Mouse (Mus musculus): ENCODE measurements around the gene Deaf1. TPM values are rescaled to one million over a fixed set of nuclear protein-coding genes. Genes with fewer than 3 reads are reported as not detected.

Gene Deaf1
- polyA plus RNA-seq, 1 experiment from 2014 or later, result 61.3 TPM

GRCm38 (mm10) chr7:141363106-141363751, 35.7 kb upstream of the Deaf1 start:
- no peaks in the 10 kb centered on the region for H3K4me1 ChIP-seq (ENCODE audit: control insufficient read depth, insufficient read depth, low read length)
- H3K9me3 ChIP-seq (replicated peaks; ENCODE audit: control insufficient read depth, low read length), result no peaks in the 10 kb centered on the region
- no peaks in the 10 kb centered on the region for H3K27me3 ChIP-seq (ENCODE audit: control insufficient read depth, insufficient read depth, low read length)
- H3K9ac ChIP-seq (ENCODE audit: low read length), result no peak overlapping the region
- no peak overlapping the region for H3K4me3 ChIP-seq (replicated peaks; ENCODE audit: low read length)
- H3K36me3 ChIP-seq (ENCODE audit: control insufficient read depth, insufficient read depth, low read length), result no peaks in the 10 kb centered on the region
- no peak overlapping the region for H3K4me2 ChIP-seq (ENCODE audit: low read depth, low read length)
- no peak overlapping the region for H3K27ac ChIP-seq (ENCODE audit: low read length)
- ATAC-seq (ENCODE audit: insufficient read depth, low FRiP score), result peak; percentile 61; the same call in 1 of the 2 replicates
- WGBS, result 54% methylated on average over 4 of the region's 4 CpGs

DNA sequence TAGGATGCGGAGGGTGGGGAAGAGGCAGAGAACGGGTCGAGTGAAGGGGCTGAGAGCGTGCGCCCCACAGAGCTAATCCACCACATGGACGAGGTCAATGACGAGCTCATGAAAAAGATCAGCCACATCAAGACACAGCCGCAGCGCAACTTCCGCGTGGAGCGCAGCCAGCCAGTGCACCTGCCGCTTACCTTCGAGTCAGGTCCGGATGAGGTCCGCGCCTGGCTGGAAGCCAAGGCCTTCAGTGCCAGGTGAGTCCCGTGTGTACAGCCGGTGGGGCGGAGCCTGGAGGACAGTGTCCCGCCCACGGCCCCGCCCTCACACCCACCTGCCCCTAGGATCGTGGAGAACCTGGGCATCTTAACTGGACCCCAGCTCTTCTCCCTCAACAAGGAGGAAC, 34.0 kb upstream of the Deaf1 start:
- Histone ChIP-seq H3K4me3 (replicated peaks; ENCODE audit: low read length) (no peak overlapping the region), H3K27me3 (ENCODE audit: control insufficient read depth, insufficient read depth, low read length) (no peaks in the 10 kb centered on the region), H3K27ac (ENCODE audit: low read length) (no peak overlapping the region; the same call in 1 of the 2 replicates), H3K9me3 (replicated peaks; ENCODE audit: control insufficient read depth, low read length) (no peaks in the 10 kb centered on the region), H3K36me3 (ENCODE audit: control insufficient read depth, insufficient read depth, low read length) (no peaks in the 10 kb centered on the region), H3K4me1 (ENCODE audit: control insufficient read depth, insufficient read depth, low read length) (no peaks in the 10 kb centered on the region), H3K9ac (ENCODE audit: low read length) (no peak overlapping the region), H3K4me2 (ENCODE audit: low read depth, low read length) (no peak overlapping the region)
- WGBS, result 16% methylated on average over 24 of the region's 24 CpGs
- peak; percentile 75 for ATAC-seq (ENCODE audit: insufficient read depth, low FRiP score)

GRCm38 (mm10) chr7:141356971-141357370, 29.5 kb upstream of the Deaf1 start:
- no peak overlapping the region for H3K27ac ChIP-seq (ENCODE audit: low read length)
- ATAC-seq (ENCODE audit: insufficient read depth, low FRiP score), result no peak
- no peak overlapping the region for H3K9ac ChIP-seq (ENCODE audit: low read length)
- H3K9me3 ChIP-seq (replicated peaks; ENCODE audit: control insufficient read depth, low read length), result no peaks in the 10 kb centered on the region
- no peaks in the 10 kb centered on the region for H3K27me3 ChIP-seq (ENCODE audit: control insufficient read depth, insufficient read depth, low read length)
- no peak overlapping the region for H3K4me3 ChIP-seq (replicated peaks; ENCODE audit: low read length)
- WGBS, result 70% methylated on average over 14 of the region's 14 CpGs
- H3K4me1 ChIP-seq (ENCODE audit: control insufficient read depth, insufficient read depth, low read length), result no peaks in the 10 kb centered on the region
- H3K4me2 ChIP-seq (ENCODE audit: low read depth, low read length), result no peak overlapping the region
- H3K36me3 ChIP-seq (ENCODE audit: control insufficient read depth, insufficient read depth, low read length), result no peaks in the 10 kb centered on the region

GRCm38 (mm10) chr7:141355626-141356326, 28.3 kb upstream of the Deaf1 start:
- 62% methylated on average over 12 of the region's 12 CpGs for WGBS
- ATAC-seq (ENCODE audit: insufficient read depth, low FRiP score), result no peak

GRCm38 (mm10) chr7:141355051-141355450, 27.6 kb upstream of the Deaf1 start:
- Histone ChIP-seq H3K27ac (ENCODE audit: low read length) (no peak overlapping the region), H3K9ac (ENCODE audit: low read length) (no peak overlapping the region), H3K9me3 (replicated peaks; ENCODE audit: control insufficient read depth, low read length) (no peaks in the 10 kb centered on the region), H3K4me3 (replicated peaks; ENCODE audit: low read length) (no peak overlapping the region), H3K36me3 (ENCODE audit: control insufficient read depth, insufficient read depth, low read length) (no peaks in the 10 kb centered on the region), H3K4me2 (ENCODE audit: low read depth, low read length) (no peak overlapping the region), H3K27me3 (ENCODE audit: control insufficient read depth, insufficient read depth, low read length) (no peaks in the 10 kb centered on the region), H3K4me1 (ENCODE audit: control insufficient read depth, insufficient read depth, low read length) (no peaks in the 10 kb centered on the region; the same call in 1 of the 2 replicates)
- 81% methylated on average over 8 of the region's 8 CpGs for WGBS
- no peak for ATAC-seq (ENCODE audit: insufficient read depth, low FRiP score)

More at GRCm38 (mm10) chr7:141355626-141356326, 28.3 kb upstream of the Deaf1 start:
- no peaks in the 10 kb centered on the region for H3K27me3 ChIP-seq (ENCODE audit: control insufficient read depth, insufficient read depth, low read length)
- H3K4me3 ChIP-seq (replicated peaks; ENCODE audit: low read length), result no peak overlapping the region
- no peak overlapping the region for H3K4me2 ChIP-seq (ENCODE audit: low read depth, low read length)
- H3K9ac ChIP-seq (ENCODE audit: low read length), result no peak overlapping the region
- no peaks in the 10 kb centered on the region for H3K36me3 ChIP-seq (ENCODE audit: control insufficient read depth, insufficient read depth, low read length)
- H3K4me1 ChIP-seq (ENCODE audit: control insufficient read depth, insufficient read depth, low read length), result no peaks in the 10 kb centered on the region; the same call in 1 of the 2 replicates
- no peaks in the 10 kb centered on the region for H3K9me3 ChIP-seq (replicated peaks; ENCODE audit: control insufficient read depth, low read length)
- no peak overlapping the region for H3K27ac ChIP-seq (ENCODE audit: low read length)

DNA sequence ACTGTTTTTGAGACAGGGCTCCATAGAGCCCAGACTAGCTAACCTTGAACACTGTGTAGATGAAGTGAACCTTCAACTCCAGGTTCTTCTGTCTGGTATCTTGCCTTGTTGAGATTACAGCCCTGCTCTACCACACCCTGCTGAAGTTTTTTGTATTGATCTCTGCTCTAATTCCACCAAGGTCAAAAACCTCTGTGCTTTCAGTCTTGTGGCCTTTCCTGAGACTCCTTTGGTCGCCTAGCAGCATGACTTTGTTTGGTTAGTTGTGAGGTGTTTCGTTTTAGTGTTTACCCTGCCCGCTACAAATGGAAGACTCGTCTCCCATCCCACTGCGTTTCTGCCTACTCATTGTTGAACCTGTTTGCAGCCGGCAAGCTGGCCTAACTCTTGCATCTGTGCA, 23.6 kb upstream of the Deaf1 start:
- Histone ChIP-seq H3K4me2 (ENCODE audit: low read depth, low read length) (no peak overlapping the region), H3K4me3 (replicated peaks; ENCODE audit: low read length) (no peak overlapping the region), H3K27me3 (ENCODE audit: control insufficient read depth, insufficient read depth, low read length) (no peaks in the 10 kb centered on the region), H3K9ac (ENCODE audit: low read length) (no peak overlapping the region), H3K36me3 (ENCODE audit: control insufficient read depth, insufficient read depth, low read length) (no peaks in the 10 kb centered on the region), H3K27ac (ENCODE audit: low read length) (peak overlapping the region; percentile 39; the same call in 1 of the 2 replicates), H3K9me3 (replicated peaks; ENCODE audit: control insufficient read depth, low read length) (no peaks in the 10 kb centered on the region), H3K4me1 (ENCODE audit: control insufficient read depth, insufficient read depth, low read length) (no peaks in the 10 kb centered on the region; the same call in 1 of the 2 replicates)
- 54% methylated on average over 6 of the region's 6 CpGs for WGBS
- ATAC-seq (ENCODE audit: insufficient read depth, low FRiP score), result peak; percentile 77

GRCm38 (mm10) chr7:141344787-141345186, 17.3 kb upstream of the Deaf1 start:
- Histone ChIP-seq H3K4me1 (ENCODE audit: control insufficient read depth, insufficient read depth, low read length) (peaks cover 9% of the 10 kb centered on the region; the same call in 1 of the 2 replicates), H3K9ac (ENCODE audit: low read length) (no peak overlapping the region), H3K27me3 (ENCODE audit: control insufficient read depth, insufficient read depth, low read length) (no peaks in the 10 kb centered on the region), H3K27ac (ENCODE audit: low read length) (no peak overlapping the region), H3K36me3 (ENCODE audit: control insufficient read depth, insufficient read depth, low read length) (no peaks in the 10 kb centered on the region), H3K9me3 (replicated peaks; ENCODE audit: control insufficient read depth, low read length) (no peaks in the 10 kb centered on the region), H3K4me3 (replicated peaks; ENCODE audit: low read length) (no peak overlapping the region), H3K4me2 (ENCODE audit: low read depth, low read length) (no peak overlapping the region)
- WGBS, result 88% methylated on average over 5 of the region's 5 CpGs
- ATAC-seq (ENCODE audit: insufficient read depth, low FRiP score), result no peak

- Histone ChIP-seq H3K9ac (ENCODE audit: low read length) (no peak overlapping the region), H3K36me3 (ENCODE audit: control insufficient read depth, insufficient read depth, low read length) (no peaks in the 10 kb centered on the region), H3K9me3 (replicated peaks; ENCODE audit: control insufficient read depth, low read length) (no peaks in the 10 kb centered on the region), H3K27me3 (ENCODE audit: control insufficient read depth, insufficient read depth, low read length) (no peaks in the 10 kb centered on the region), H3K27ac (ENCODE audit: low read length) (0 out of 2 replicates have a peak overlapping the region, but pooled peaks have one; percentile 4), H3K4me3 (replicated peaks; ENCODE audit: low read length) (no peak overlapping the region), H3K4me1 (ENCODE audit: control insufficient read depth, insufficient read depth, low read length) (peaks cover 12% of the 10 kb centered on the region), H3K4me2 (ENCODE audit: low read depth, low read length) (no peak overlapping the region)
- WGBS, result 56% methylated on average over 7 of the region's 7 CpGs
- no peak for ATAC-seq (ENCODE audit: insufficient read depth, low FRiP score)
Observed at GRCm38 (mm10) chr7:141343696-141344095, 16.2 kb upstream of the Deaf1 start.

- no peaks in the 10 kb centered on the region for H3K9me3 ChIP-seq (replicated peaks; ENCODE audit: control insufficient read depth, low read length)
- peaks cover 17% of the 10 kb centered on the region for H3K4me1 ChIP-seq (ENCODE audit: control insufficient read depth, insufficient read depth, low read length)
- ATAC-seq (ENCODE audit: insufficient read depth, low FRiP score), result no peak
- H3K27me3 ChIP-seq (ENCODE audit: control insufficient read depth, insufficient read depth, low read length), result no peaks in the 10 kb centered on the region
- no peaks in the 10 kb centered on the region for H3K36me3 ChIP-seq (ENCODE audit: control insufficient read depth, insufficient read depth, low read length)
- peak overlapping the region; percentile 4; the same call in 1 of the 2 replicates for H3K27ac ChIP-seq (ENCODE audit: low read length)
- H3K4me3 ChIP-seq (replicated peaks; ENCODE audit: low read length), result no peak overlapping the region
- no peak overlapping the region for H3K4me2 ChIP-seq (ENCODE audit: low read depth, low read length)
- WGBS, result 84% methylated on average over 2 of the region's 2 CpGs
- no peak overlapping the region for H3K9ac ChIP-seq (ENCODE audit: low read length)
Observed at GRCm38 (mm10) chr7:141343230-141343629, 15.7 kb upstream of the Deaf1 start.

All from stomach, embryonic 16.5 days (tissue).